Mouse (Mus musculus) kidney, adult 11 months (tissue): Measurements from ENCODE around the gene Npb.

Experiments used
- DNase-seq: peaks from one replicate; pipeline ENCODE4 v3.0.0; 2022

The Npb gene

DNA sequence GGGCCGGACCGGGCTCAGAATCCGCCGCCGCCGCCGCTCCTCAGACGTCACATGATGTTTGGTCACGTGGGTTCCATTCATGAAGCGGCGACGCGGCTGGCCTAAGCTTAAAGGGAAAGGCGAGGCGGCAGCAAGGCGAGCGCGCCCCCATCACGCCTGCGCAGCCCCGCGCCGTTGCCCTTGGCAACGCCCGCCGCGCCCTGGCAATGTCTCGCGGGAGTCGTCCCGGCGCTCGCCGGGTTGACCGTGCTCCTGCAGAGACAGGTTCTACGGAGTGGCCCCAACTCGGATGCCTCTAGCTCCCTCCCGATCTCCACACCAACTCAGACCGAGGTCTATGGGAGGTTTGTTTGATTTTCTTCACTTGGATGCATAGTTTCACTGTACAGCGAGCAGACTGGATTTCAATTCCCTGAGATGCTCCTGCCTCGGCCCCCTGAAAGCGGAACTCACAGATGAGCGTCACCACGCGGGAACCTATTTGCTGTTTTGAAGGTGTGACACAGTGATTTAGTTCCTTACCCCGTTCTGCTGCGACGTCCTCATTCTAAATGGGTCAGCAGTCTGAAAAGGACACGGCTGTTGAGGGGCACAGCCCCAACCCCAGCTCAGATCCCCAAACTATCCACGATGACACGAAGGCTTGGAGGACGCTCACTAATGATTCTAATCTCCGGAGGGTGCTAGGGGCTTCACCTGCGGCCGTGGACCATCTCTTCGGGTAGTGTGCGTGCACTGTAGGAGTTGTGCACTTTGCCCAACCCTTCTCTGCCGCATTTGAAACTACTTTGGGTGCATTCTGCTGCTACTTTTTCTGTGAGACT, 25.5 kb downstream of the Npb start, which contains the start of gene Mafg:
Mafg (minus strand) TSS at position 81 of the 824 bp plus-strand sequence.
- peak; percentile 95 for DNase-seq

DNA sequence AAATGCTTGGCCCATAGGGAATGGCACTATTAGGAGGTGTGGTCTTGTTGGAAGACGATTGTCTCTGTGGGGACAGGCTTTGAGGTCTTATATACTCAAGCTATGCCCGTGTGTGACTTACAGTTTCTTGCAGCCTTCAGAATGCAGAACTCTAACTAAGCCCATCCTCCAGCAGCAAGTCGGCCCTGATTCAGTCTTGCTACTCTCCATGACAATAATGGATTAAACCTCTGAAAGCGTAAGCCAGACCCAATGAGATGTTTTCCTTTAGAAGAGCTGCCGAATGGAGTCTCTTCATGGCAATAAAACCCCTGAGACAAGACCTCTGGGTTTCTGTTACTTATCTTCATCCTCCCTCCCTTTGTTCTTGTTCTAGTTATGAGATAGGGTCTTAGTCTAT, 26.5 kb downstream of the Npb start:
- no peak for DNase-seq

DNA sequence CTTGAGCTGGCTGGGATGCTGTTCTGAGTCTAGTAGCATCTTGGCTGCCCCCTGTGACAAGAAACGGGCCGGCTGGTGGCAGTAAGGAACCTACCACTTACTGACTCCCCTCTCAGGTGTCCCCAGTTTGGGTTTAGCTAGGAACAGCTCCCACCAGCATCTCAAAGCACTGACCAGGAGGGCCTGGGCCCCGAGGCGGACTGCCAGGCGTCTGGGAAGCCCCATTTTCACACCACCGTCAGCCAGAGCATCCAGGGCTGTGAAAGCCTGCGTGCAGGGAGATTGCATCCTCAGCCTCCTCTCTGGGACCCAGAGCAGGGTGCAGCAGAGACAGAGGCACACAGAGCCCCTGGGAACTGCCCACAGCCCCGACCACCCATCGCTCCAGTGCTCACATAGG, 33.0 kb downstream of the Npb start:
- DNase-seq: no peak

DNA sequence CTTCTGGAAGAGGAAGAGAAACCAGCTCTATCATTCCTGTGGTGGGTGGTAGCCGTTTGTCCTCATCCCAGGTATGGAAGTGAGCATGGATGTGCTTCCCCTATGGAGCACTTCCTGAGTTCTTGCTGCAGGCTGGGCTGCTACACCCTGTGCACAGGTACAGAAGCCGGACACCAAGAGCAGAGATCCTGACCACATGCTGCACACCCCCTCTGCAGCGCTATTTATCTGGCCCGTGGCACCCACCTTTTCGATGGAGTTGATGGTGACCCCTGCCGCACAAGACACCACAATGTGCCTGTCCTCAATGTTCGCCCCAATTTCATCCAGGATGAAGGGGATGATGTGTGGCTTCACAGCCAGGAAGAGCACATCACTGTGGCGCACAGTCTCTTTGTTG, 33.6 kb downstream of the Npb start:
- DNase-seq: no peak

GRCm38 (mm10) chr11:120642939-120643600, 34.8 kb downstream of the Npb start:
- no peak for DNase-seq

- peak; percentile 92 for DNase-seq
Measured at GRCm38 (mm10) chr11:120643601-120643987, 35.3 kb downstream of the Npb start, which contains the start of gene Pycr1. TSS of gene Pycr1 (minus strand) at chr11:120643769.

- no peak for DNase-seq
Measured at GRCm38 (mm10) chr11:120647047-120647830, 39.0 kb downstream of the Npb start.

DNA sequence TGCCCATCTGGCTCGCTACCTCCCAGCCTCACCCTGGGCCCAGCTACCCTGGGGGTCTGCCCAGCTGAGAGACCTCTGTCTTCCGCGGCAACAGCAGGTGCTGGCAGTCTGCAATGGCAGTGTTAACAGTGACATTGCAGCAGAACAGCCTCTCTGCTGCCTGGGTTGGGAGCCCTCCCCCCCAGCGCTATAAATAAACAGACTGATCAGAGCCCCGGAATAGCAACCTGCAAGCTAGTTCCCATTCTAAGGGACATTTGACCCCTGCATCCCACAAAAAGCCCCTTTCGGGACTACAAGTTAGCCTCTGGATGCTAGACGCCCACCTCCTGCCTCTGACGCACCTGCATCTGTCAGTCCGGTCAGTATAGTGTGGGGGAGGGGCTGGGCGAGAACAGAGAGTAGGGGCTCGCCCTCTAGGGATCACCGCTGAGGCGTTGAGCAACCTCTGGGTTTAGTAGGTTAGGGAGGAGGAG, 39.8 kb downstream of the Npb start, which contains the start of gene Myadml2:
Myadml2 (minus strand) TSS at position 158 of the 476 bp plus-strand sequence.
- no peak for DNase-seq

DNA sequence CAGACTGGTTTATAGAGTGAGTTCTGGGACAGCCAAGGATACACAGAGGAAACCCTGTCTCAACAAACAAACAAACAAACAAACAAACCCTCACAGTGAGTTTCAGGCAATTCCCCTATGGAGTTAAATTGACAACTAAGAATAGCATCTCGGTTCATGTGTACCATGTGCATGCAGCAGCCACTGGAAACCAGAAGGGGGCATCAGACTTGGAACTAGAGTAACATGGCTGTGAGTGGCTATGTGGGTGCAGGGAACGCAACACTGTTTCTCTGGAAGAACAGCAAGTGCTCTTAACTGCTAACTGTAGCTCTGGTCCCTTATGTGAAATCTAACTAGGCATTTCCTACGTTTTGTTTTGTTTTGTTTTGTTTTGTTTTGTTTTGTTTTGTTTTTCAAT, 43.6 kb downstream of the Npb start:
- DNase-seq: no peak

- peak; percentile 49 for DNase-seq
Measured at GRCm38 (mm10) chr11:120654741-120655140, 46.5 kb downstream of the Npb start.

GRCm38 (mm10) chr11:120657301-120657700, 49.0 kb downstream of the Npb start:
- peak; percentile 75 for DNase-seq
